Mouse (Mus musculus) urinary bladder, postnatal 14 days (tissue): ENCODE measurements around the gene Aox1.
"Not testable (repeated sequence)": the region's sequence is repeated elsewhere in the genome, so short reads cannot be mapped to it uniquely, and the experiment has no call there.

Source experiments
- DNase-seq: peaks from one replicate; pipeline ENCODE4 v3.0.0; 2021; ENCODE audit warnings: low spot score

Aox1 gene

GRCm38 (mm10) chr1:58029636-58030117 lies at the start of gene Aox1:
TSS of gene Aox1 (plus strand) at chr1:58029931.
- peak; percentile 74 for DNase-seq

DNA sequence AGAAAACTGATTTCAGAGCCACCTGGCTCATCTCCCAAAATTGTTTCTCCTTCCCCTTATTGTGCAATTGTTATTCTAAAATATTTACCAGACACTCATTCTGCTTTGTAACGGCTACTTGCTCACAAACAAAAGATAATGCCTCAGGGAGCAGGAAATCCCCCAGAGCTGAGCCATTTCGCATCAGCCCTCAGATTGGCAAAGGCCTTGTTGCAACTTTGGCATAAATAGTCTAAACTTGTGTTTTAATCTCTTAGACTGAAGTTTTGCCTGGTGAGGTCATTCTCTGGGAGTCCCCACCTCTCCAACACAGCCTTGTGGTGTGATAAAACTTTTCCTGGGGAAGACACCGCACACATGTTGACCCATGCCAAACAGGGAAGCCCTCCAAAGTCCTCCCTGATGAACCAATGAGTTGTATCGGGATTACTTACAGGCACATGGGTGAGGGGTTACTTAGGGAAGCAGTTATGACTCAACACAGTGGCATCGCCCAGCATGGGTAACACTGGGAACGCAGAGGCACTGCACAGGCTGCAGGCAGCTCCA lies 40.6 kb upstream of the Aox1 start:
- peak; percentile 6 for DNase-seq

DNA sequence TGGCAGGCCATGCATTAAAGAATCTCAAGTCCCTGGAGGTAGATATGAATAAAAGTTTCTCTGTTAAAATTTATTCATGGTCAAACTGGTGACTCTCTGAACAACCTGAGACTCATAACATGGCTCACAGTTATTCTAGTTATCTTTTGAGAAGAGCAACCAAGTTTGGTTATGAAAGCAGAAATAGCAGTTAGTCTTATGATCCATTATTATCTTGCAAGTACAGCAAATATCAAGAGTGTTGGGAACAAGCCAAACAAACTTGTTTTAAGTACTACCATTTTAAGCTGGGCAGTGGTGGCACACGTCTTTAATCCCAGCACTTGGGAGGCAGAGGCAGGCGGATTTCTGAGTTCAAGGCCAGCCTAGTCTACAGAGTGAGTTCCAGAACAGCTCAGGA lies 38.5 kb upstream of the Aox1 start:
- no peak for DNase-seq

GRCm38 (mm10) chr1:57995432-57996132 lies 34.1 kb upstream of the Aox1 start, which contains the start of gene Sgo2a:
TSS of gene Sgo2a (plus strand) at chr1:57995971.
- peak; percentile 95 for DNase-seq

DNA sequence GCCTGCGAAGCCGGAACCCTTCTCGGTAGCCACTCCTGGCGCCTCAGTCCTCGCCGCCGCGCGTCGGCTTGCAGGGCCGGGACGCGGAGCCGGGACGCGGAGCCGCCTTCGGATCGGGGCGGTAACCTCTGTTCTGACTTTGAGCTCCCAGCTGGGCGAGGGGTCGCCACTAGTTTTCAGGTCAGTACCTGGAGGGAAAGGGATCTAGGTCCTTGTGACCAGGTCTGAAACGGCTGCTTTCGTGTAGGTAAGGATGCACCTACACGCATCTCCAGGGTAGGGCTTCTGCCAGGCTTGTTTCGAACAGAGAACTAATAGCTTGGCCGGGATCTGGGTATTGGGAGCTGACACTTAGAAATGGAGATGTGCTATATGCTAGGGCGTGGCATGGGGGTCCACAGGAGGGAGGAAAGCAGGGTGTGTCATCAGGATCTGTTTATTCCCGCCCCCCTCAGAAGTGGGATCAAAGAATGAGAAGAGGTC lies 33.6 kb upstream of the Aox1 start:
- DNase-seq, result no peak

GRCm38 (mm10) chr1:57998146-57998545 lies 31.6 kb upstream of the Aox1 start:
- DNase-seq, result no peak

GRCm38 (mm10) chr1:58006388-58006787 lies 23.3 kb upstream of the Aox1 start:
- not testable (repeated sequence) for DNase-seq

GRCm38 (mm10) chr1:58018856-58019255 lies 10.9 kb upstream of the Aox1 start, which contains the start of gene Kctd18:
TSS of gene Kctd18 (minus strand) at chr1:58018956.
- no peak for DNase-seq

- no peak for DNase-seq
Measured at GRCm38 (mm10) chr1:58027707-58028106, 2.0 kb upstream of the Aox1 start.

DNA sequence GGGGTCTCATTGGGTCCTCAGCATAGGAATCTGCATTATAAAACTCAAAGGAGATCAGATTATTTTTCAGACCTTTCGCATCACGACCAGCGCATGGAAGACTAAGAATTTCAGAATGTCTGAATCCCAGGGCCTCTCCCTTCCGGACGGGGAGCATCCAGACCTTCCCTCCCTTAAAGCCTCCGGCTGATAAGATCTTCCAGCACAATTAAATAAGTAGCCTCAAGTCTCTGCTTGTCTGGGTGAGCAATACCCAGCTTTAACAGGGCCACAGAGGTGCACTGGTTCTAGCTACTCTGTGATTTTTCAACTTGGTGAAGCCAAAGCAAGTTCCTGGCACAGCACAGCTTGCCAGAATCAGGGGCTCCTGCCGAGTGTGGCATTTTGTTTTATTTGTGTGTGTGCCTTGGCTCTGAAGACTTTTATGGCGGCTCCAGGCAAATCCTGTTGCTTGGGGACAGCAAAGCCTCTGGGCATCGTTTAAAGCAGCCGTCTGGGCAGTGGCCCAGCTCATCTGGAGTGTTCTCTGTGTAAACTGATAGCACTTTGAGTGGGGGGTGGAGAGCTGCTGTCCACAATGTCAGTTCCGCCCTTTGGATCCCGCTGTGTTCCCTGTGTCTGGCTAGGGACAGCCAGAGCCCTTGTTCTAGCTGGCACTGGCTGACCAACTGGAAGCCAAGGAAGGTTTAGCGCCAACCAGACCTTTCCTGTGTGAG lies 583 bp downstream of the Aox1 start:
- peak; percentile 70 for DNase-seq

DNA sequence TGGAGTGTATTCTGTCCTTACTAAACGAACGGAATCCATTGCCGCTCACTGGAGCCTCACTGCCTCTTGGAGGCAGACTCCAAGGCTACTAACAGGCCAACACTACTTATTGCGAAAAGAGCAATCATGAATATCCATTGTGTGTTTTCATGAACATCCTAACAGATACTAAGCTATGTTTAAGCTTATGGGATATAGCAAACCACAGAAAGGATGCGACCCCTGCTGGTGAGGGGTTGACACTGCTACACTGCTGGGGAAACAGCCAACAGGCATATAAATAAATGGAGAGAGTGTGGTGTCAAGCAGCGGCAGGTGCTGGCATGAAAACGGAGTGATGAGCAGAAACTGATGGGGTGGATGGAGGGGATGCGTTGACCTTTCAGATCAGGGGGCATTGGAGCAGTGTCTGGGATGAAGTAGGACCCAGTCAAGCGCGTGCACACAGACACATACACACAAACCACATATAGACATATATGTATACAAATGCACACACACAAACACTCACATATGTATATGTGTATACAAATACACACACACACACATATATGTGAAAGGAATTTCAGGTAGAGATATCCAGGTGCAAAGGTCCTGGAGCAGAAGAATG lies 1.5 kb downstream of the Aox1 start:
- peak; percentile 65 for DNase-seq

DNA sequence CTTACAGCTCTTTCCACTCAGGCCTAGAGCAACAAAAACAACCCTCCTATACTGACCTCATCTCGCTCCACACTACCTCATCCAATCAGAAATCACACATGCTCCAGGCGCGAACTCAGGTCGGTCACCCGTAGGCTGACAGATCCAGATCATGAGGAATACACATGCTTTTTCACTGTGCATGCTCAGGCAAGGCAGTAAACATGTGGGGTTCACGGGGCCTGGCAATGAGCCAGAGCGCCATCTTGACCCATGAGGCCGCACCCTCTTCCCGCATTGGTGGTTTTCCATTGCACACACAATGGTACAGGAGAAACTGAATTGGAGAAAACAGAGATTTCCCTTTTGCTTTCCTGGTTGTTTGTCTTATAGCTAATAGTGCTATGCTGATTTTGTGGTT lies 7.6 kb downstream of the Aox1 start:
- DNase-seq, result not testable (repeated sequence)

DNA sequence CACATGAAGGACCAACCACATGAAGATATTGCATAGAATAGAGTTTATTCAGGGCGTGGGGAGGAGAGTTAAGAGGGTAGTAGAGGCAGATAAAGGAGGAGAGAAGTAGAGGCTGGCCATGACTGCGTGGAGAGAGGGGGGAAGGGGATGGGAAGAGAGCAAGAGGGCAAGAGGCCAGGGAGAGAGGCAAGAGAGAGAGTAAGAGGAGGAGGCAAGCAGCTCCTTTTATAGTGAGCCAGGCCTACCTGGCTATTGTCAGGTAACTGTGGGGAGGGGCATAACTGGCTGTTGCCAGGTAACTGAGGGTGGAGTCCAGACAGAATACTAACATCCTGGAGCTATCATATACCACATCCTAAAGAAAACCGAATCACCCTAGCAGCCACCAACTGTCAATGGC lies 15.3 kb downstream of the Aox1 start:
- no peak for DNase-seq

- no peak for DNase-seq
Measured at GRCm38 (mm10) chr1:58045546-58045945, 15.8 kb downstream of the Aox1 start.

DNA sequence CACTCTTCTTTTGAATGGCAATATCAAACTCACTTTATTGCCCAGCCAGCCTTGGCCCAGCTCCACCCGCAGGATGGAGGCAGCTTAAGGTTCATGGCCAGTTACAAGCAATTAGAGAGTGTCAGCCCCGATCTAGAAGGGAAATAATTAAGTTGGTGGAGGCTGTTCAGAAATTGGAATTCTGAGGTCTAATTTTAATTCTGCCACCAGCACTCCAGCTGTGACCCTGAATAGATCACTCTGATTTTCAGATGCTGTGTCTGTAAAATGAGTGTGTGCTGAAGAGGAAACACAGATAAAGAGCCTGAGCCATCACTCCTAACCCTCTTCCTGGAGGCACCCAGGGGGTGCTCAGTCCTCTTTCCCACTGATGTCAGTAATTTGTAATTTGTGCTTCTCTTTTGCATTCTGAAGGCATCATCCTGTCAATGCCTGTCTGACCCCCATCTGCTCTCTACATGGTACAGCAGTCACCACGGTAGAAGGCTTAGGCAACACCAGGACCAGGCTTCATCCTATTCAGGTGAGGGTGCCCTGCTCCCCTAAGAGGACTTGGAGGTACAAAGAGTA lies 17.1 kb downstream of the Aox1 start:
- no peak for DNase-seq

- DNase-seq, result no peak
Measured at GRCm38 (mm10) chr1:58049126-58049525, 19.4 kb downstream of the Aox1 start.

GRCm38 (mm10) chr1:58055598-58055997 lies 25.9 kb downstream of the Aox1 start:
- DNase-seq, result no peak

DNA sequence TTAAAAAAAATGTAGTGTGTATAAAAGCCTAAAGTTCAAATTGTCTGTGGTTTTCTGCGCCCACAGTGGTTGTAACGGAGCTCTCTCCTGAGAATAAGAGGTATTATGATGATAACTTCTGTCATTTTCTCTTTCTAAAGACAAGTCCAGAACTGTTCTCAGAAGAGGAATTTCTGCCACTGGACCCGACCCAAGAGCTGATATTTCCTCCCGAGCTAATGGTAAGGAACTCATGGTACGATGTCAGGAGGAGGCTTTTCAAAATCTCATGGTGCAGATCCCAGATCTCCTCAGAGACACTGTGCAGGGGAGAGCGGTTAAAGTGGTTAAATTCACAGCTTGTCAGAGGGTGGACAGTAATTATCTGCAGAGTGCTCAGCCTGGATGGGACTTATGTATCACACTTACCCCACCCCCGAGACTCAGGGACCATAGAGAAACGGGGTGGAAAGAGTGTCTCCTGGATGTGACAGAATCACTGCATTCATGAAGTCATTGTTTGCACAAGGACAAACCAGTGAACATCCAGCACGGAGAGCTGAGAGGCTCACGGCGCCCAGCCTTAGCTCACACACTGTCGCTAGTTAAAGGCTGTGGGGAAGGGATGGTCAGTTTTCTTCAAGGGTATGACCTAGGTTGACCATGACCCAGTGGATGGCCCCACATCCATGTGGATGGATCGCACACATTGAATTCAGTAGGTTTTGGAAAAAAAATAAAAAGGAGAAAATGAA lies 26.5 kb downstream of the Aox1 start:
- DNase-seq, result no peak

- DNase-seq, result no peak
Measured at GRCm38 (mm10) chr1:58056939-58057338, 27.2 kb downstream of the Aox1 start.

DNA sequence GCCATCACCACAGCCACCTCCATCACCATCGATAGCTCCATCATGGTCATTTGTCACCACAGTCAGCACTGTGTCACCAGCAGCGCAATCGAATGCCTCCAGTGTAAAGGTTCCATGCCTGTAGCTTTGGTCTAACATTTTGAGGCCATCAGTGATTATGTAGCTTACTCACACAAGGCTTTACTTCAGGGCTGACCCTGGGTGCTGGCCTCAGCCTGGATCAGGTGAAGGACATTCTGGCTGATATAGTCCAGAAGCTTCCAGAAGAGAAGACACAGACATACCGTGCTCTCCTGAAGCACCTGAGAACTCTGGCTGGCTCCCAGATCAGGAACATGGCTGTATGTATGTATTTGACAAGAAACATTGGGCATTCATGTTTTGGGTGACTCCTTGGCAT lies 29.1 kb downstream of the Aox1 start:
- no peak for DNase-seq

DNA sequence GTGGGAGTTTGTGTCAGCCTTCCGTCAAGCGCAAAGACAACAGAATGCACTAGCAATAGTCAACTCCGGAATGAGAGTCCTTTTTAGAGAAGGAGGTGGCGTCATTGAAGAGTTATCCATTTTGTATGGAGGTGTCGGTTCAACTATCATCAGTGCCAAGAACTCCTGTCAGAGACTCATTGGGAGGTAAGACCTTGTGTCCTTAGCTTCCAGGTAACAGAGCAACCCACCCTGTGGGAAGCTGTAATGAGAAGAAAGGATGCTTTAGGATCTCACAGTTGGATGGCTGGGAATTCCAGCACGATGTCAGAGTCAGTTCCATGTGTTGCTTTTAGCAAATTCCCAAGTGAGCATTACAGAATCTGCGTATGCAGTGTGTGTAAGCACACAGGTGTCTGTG lies 32.4 kb downstream of the Aox1 start:
- DNase-seq, result no peak
